Mouse (Mus musculus) limb, embryonic 12.5 days (tissue): ENCODE measurements around the gene Kansl2. TPM values are rescaled to one million over a fixed set of nuclear protein-coding genes. Genes with fewer than 3 reads are reported as not detected.
"Not testable (repeated sequence)": the region's sequence is repeated elsewhere in the genome, so short reads cannot be mapped to it uniquely, and the experiment has no call there.

Experiments
- ATAC-seq: fragments of 200-750 bp; cut with Nextera tagmentation; 2 replicates; pipeline ENCODE4 v1.8.0; 2017; ENCODE audit warnings: low read depth, moderate TSS enrichment; ENCODE audit not compliant: insufficient number of reproducible peaks, insufficient read depth, low FRiP score, low TSS enrichment
- H3K27ac ChIP-seq: fragments of 300-500 bp; sonication (generic); 2 replicates; pipeline ENCODE4 v1.5.1; 2016; ENCODE audit warnings: mild to moderate bottlenecking, moderate library complexity
- H3K27me3 ChIP-seq: fragments of 300-500 bp; sonication (generic); 2 replicates; pipeline ENCODE4 v1.6.1; 2016; ENCODE audit warnings: mild to moderate bottlenecking, moderate library complexity
- H3K36me3 ChIP-seq: fragments of 300-500 bp; sonication (generic); 2 replicates; pipeline ENCODE4 v1.6.1; 2016; ENCODE audit warnings: mild to moderate bottlenecking, moderate library complexity
- H3K4me1 ChIP-seq: fragments of 300-500 bp; sonication (generic); replicated peaks from 2 replicates; pipeline ENCODE4 v1.6.1; 2016
- H3K4me2 ChIP-seq: fragments of 300-500 bp; sonication (generic); 2 replicates; pipeline ENCODE4 v1.6.1; 2016; ENCODE audit warnings: mild to moderate bottlenecking, moderate library complexity
- H3K4me3 ChIP-seq: fragments of 300-500 bp; sonication (generic); replicated peaks from 2 replicates; pipeline ENCODE4 v1.5.1; 2016; ENCODE audit warnings: mild to moderate bottlenecking
- H3K9ac ChIP-seq: fragments of 300-500 bp; sonication (generic); replicated peaks from 2 replicates; pipeline ENCODE4 v1.6.1; 2016; ENCODE audit warnings: mild to moderate bottlenecking, moderate library complexity
- H3K9me3 ChIP-seq: fragments of 300-500 bp; sonication (generic); 2 replicates; pipeline ENCODE4 v1.6.1; 2016; ENCODE audit warnings: mild to moderate bottlenecking, moderate library complexity
- WGBS: fragments of 180-500 bp; shearing (Covaris S2); methylation state at CpG from one replicate; pipeline ENCODE4 v1.1.7; 2016; 5-methylcytosine and 5-hydroxymethylcytosine counted together
- polyA plus RNA-seq: library from polyadenylated mRNA; unstranded; fragments of >200 nt; fragmentation: Nextera tagmentation; extraction: Ambion mirVana; gene quantifications from 2 replicates; pipeline ENCODE4 v1.2.1, GENCODE M21; 2016

Gene Kansl2
- polyA plus RNA-seq, 1 experiment from 2014 or later: 190 TPM

DNA sequence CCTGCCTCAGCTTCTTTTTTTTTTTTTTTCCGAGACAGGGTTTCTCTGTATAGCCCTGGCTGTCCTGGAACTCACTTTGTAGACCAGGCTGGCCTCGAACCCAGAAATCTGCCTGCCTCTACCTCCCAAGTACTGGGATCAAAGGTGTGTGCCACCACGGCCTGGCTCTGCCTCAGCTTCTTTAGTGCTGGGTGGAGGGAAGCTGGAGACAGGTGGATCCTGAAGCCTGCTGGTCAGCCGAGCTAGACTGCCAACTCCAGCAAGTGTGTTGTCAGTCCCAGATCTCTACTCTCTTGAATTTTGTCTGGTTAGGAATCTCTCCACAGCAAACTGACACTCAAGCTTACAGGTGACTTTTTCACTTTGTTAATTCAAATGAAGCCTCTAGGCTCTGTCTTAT is 1.9 kb upstream of the Kansl2 start:
- no peak overlapping the region for H3K27ac ChIP-seq
- no peak for ATAC-seq
- no peak overlapping the region for H3K4me3 ChIP-seq
- H3K4me2 ChIP-seq: no peak overlapping the region
- no peaks in the 10 kb centered on the region for H3K9me3 ChIP-seq
- no peaks in the 10 kb centered on the region for H3K27me3 ChIP-seq
- H3K9ac ChIP-seq: no peak overlapping the region
- H3K36me3 ChIP-seq: peaks cover 34% of the 10 kb centered on the region
- WGBS: 83% methylated on average over 4 of the region's 4 CpGs
- peaks cover 12% of the 10 kb centered on the region for H3K4me1 ChIP-seq

- Histone ChIP-seq H3K27ac (peak overlapping the region; percentile 99; the same call in 1 of the 2 replicates), H3K9me3 (no peaks in the 10 kb centered on the region), H3K4me3 (peak overlapping the region; percentile 83), H3K4me2 (peak overlapping the region; percentile 83), H3K4me1 (peaks cover 12% of the 10 kb centered on the region), H3K9ac (peak overlapping the region; percentile 91), H3K36me3 (peaks cover 46% of the 10 kb centered on the region), H3K27me3 (no peaks in the 10 kb centered on the region)
- under 1% methylated on average over 18 of the region's 18 CpGs for WGBS
- no peak for ATAC-seq
Measured at GRCm38 (mm10) chr15:98533035-98533531, 981 bp downstream of the Kansl2 start.

- WGBS: 34% methylated on average over 5 of the region's 5 CpGs
- Histone ChIP-seq H3K4me1 (peaks cover 12% of the 10 kb centered on the region), H3K36me3 (peaks cover 49% of the 10 kb centered on the region), H3K9ac (peak overlapping the region; percentile 91), H3K27me3 (no peaks in the 10 kb centered on the region), H3K4me2 (peak overlapping the region; percentile 83), H3K27ac (no peak overlapping the region), H3K9me3 (no peaks in the 10 kb centered on the region), H3K4me3 (peak overlapping the region; percentile 83)
- no peak for ATAC-seq
Measured at GRCm38 (mm10) chr15:98532281-98532680, 1.8 kb downstream of the Kansl2 start.

GRCm38 (mm10) chr15:98528066-98528563 is 5.9 kb downstream of the Kansl2 start:
- WGBS: 88% methylated on average over 5 of the region's 5 CpGs
- H3K36me3 ChIP-seq: peaks cover 87% of the 10 kb centered on the region
- no peaks in the 10 kb centered on the region for H3K9me3 ChIP-seq
- H3K4me2 ChIP-seq: no peak overlapping the region
- ATAC-seq: no peak
- H3K4me1 ChIP-seq: peaks cover 12% of the 10 kb centered on the region
- H3K27me3 ChIP-seq: no peaks in the 10 kb centered on the region
- H3K9ac ChIP-seq: no peak overlapping the region
- no peak overlapping the region for H3K27ac ChIP-seq
- H3K4me3 ChIP-seq: no peak overlapping the region

DNA sequence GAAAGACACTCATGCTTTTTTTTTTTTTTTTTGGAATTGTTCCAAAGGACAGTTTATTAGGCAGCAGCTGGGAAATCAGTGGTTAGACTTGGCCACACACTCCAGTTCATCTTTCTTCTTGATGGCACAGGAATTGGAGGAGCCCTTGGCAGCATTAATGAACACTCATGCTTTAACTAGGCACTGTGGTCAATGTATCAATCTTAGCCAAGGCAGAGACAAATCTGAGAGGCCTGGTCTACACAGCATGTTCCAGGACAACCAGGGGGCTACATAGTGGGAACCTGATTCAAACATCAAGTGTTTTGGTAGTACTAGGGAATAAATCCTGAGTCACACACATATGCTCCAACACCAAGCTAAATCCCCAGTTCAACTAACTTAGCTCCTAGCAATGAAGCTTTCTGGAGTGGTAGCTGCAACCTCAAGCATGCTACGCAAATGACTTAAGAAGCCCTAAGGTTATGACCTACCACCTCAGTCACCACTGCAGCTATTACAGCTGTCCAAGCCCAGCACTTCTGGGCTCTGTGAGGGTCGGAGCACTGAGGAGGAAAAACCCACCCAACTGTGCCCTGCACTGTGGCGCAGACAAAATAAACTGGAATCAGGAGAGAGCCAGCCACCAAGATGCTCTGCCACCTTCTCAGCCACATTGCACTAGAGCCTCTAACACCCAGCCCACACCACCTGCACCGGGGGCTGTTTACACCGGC is 6.8 kb downstream of the Kansl2 start:
- no peak overlapping the region for H3K4me2 ChIP-seq
- no peak overlapping the region for H3K27ac ChIP-seq
- no peaks in the 10 kb centered on the region for H3K27me3 ChIP-seq
- no peak overlapping the region for H3K9ac ChIP-seq
- H3K4me1 ChIP-seq: peaks cover 6% of the 10 kb centered on the region
- 95% methylated on average over 5 of the region's 5 CpGs for WGBS
- no peaks in the 10 kb centered on the region for H3K9me3 ChIP-seq
- ATAC-seq: no peak
- peaks cover 96% of the 10 kb centered on the region for H3K36me3 ChIP-seq
- H3K4me3 ChIP-seq: no peak overlapping the region

- Histone ChIP-seq H3K4me2 (no peak overlapping the region), H3K9me3 (no peaks in the 10 kb centered on the region), H3K27ac (no peak overlapping the region), H3K9ac (no peak overlapping the region), H3K36me3 (peaks cover 97% of the 10 kb centered on the region), H3K27me3 (no peaks in the 10 kb centered on the region), H3K4me3 (no peak overlapping the region), H3K4me1 (no peaks in the 10 kb centered on the region)
- no peak for ATAC-seq
- 75% methylated on average over 5 of the region's 5 CpGs for WGBS
Measured at GRCm38 (mm10) chr15:98526057-98526456, 8.0 kb downstream of the Kansl2 start.

DNA sequence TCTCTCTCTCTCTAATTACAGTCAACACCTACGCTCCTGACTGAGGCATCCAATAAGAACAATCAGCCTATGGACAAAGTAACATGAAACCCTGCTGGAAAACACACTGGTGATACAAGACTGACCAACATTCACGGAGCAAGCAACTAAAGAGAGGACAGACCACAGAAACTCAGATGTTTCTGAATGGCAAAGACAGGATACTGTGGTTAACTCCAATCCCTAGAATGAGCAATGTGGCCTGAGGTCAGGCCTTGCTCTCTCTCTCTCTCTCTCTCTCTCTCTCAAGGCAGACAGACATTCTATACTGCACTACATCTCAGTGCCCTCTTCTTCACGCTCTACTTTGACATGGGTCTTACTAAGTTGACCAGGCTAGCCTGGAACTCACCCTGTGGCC is 12.8 kb downstream of the Kansl2 start:
- no peak overlapping the region for H3K9ac ChIP-seq
- no peak for ATAC-seq
- peaks cover 87% of the 10 kb centered on the region for H3K36me3 ChIP-seq
- no peaks in the 10 kb centered on the region for H3K27me3 ChIP-seq
- no peak overlapping the region for H3K4me3 ChIP-seq
- H3K4me2 ChIP-seq: no peak overlapping the region
- H3K27ac ChIP-seq: no peak overlapping the region
- no peaks in the 10 kb centered on the region for H3K4me1 ChIP-seq
- H3K9me3 ChIP-seq: no peaks in the 10 kb centered on the region
- 91% methylated on average over 3 of the region's 3 CpGs for WGBS

DNA sequence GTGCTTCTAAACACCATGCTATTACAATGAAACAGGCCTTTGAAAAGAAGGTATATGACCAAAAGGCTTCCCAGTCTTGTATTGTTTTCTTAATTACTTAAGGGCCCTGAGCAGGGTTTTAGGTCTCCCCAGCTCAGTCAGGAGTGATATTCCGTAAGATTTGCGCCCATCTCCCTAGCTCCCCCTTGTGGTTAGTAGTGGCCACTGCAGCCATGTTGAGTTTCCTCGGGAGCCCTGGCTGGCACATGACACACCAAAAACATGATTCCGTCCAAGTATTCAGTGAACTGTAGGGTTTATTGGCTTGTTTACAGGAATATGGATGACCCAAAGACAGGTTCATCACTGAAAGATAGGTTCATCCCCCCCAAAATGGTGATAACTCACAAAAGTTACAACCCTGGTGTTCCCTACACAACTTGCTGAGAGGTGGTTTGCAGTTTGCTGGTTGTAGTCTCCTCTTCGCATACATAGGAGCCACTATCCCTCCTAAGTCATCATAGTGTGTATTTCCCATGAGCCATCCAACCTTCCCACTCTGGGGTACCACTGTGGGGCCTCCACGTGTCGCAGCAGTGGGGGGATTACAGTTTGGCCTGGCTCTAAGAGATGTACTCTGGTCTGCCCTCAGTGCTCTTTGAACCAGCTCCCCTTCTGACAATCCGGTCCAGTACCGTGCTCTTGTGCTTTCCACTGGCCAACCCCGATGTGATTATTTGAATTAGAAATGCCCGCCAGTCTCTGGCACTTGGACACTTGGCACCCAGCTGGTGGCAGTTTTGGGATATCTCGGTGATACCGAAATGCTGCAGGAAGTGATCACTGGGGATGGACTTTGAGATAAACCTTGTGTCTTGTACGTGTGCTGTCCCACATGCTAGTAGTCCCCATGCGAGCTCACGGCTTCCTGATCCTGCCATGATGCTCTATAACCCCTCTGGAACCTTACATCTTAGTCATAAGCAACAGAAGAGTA is 16.4 kb downstream of the Kansl2 start:
- no peak for ATAC-seq
- H3K9me3 ChIP-seq: no peaks in the 10 kb centered on the region
- no peaks in the 10 kb centered on the region for H3K4me1 ChIP-seq
- H3K27me3 ChIP-seq: no peaks in the 10 kb centered on the region
- peaks cover 54% of the 10 kb centered on the region for H3K36me3 ChIP-seq
- WGBS: 72% methylated on average over 16 of the region's 16 CpGs
- no peak overlapping the region for H3K9ac ChIP-seq
- no peak overlapping the region for H3K4me2 ChIP-seq
- no peak overlapping the region for H3K27ac ChIP-seq
- H3K4me3 ChIP-seq: no peak overlapping the region

- H3K9me3 ChIP-seq, H3K4me2 ChIP-seq, H3K27ac ChIP-seq, ATAC-seq, H3K4me1 ChIP-seq, H3K9ac ChIP-seq, H3K27me3 ChIP-seq, H3K4me3 ChIP-seq: not testable (repeated sequence)
- peaks cover 25% of the 10 kb centered on the region for H3K36me3 ChIP-seq
- WGBS: 81% methylated on average over 2 of the region's 2 CpGs
Measured at GRCm38 (mm10) chr15:98514845-98515244, 19.2 kb downstream of the Kansl2 start.

DNA sequence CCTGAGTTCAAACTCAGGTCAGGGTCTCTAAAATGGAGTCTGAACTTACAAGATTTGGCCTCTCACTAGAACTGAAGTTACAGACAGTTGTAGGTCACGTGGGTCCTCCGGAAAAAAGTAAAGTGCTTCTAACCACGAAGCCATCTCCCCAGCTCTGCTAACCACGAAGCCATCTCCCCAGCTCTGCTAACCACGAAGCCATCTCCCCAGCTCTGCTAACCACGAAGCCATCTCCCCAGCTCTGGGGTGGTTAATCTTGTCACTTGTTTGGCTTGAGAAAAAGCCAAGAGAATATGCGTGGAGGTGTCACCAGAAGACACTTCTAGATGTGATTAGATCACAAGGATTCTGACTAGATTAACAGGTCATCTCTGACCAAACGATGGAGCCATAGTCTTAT is 19.9 kb downstream of the Kansl2 start:
- WGBS: 87% methylated on average over 8 of the region's 8 CpGs
- peaks cover 7% of the 10 kb centered on the region for H3K4me1 ChIP-seq
- no peak for ATAC-seq
- H3K27me3 ChIP-seq: no peaks in the 10 kb centered on the region
- no peak overlapping the region for H3K4me2 ChIP-seq
- H3K9me3 ChIP-seq: no peaks in the 10 kb centered on the region
- no peak overlapping the region for H3K27ac ChIP-seq
- H3K36me3 ChIP-seq: peaks cover 20% of the 10 kb centered on the region
- H3K9ac ChIP-seq: no peak overlapping the region
- H3K4me3 ChIP-seq: no peak overlapping the region

DNA sequence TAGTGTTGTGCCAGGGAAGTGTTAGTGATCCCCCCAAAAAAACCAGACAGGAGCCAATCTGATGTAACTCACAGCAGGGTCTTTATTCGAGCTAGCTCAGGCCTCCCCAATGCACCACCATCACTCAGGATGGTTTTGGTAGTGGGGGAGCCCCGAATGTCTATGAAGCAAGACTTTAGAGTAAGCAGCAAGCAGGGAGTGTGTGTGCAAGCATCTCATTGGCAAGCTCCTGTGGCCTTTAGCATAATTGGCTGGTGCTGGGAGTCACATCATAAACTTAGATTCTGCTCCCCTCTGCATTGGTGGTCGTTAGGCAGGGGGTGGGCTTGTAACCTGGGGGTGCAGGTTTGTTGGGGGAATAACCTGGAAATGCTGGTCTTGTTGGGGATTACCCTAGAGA is 20.4 kb downstream of the Kansl2 start:
- not testable (repeated sequence) for H3K9me3 ChIP-seq, H3K27ac ChIP-seq, H3K9ac ChIP-seq, H3K4me2 ChIP-seq, H3K27me3 ChIP-seq, H3K4me3 ChIP-seq, H3K4me1 ChIP-seq, ATAC-seq
- H3K36me3 ChIP-seq: peaks cover 20% of the 10 kb centered on the region
- WGBS: 64% methylated on average over 3 of the region's 3 CpGs
